ENCODE assay signal across 8 mouse cellular contexts in the genomic region with DNA sequence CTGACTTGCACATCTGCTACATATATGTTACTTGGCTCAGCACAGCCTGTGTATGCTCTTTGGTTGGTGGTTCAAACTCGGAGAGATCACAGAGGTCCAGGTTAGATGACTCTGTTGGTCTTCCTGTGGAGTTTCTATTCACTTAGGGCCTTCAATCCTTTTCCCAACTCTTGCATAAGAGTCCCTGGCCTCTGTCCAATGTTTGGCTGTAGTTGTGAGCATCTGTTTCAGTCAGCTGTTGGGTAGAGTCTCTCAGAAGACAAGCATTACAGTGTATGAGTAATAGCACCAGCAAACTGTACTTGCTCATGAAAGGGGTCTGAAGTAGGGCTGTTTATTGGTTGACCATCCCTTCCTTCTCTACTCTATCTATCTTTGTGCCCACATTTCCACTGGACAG.
DNase-seq lines count a peak whose midpoint lies in the region; ATAC-seq lines count a peak whose summit lies in the region.

No protein-coding gene starts in this region.

- intact Hi-C loops in left cerebral cortex, postnatal 4 days (cut with DNase I): no loop called here

- 82% methylated on average over 1 of the region's 1 CpGs for WGBS in embryonic facial prominence, embryonic 14.5 days
- 80% methylated on average over 1 of the region's 1 CpGs for WGBS in embryonic facial prominence, embryonic 10.5 days
- WGBS in hindbrain, embryonic 11.5 days: 78% methylated on average over 1 of the region's 1 CpGs
- 96% methylated on average over 1 of the region's 1 CpGs for WGBS in midbrain, embryonic 11.5 days

- DNase-seq in embryonic facial prominence, embryonic 14.5 days (ENCODE audit: low spot score): peak; percentile 28
- no peak for DNase-seq in embryonic facial prominence, embryonic 10.5 days (ENCODE audit: low spot score)
- peak; percentile 13 for DNase-seq in 416B (ENCODE audit: low read depth)
- peak; percentile 52 for DNase-seq in gastrocnemius, postnatal 10 days
- peak; percentile 21 for DNase-seq in left cerebral cortex, postnatal 4 days
- no peak for DNase-seq in hindbrain, embryonic 11.5 days (ENCODE audit: low spot score)
- DNase-seq in midbrain, embryonic 11.5 days (ENCODE audit: low spot score, missing footprints): no peak
- no peak for DNase-seq in spleen, postnatal 36 days (ENCODE audit: low spot score in 2 of 2)

- no peak overlapping the region for H3K9ac ChIP-seq in embryonic facial prominence, embryonic 14.5 days (ENCODE audit: low read depth, low read length)
- no peak overlapping the region for H3K9ac ChIP-seq in hindbrain, embryonic 11.5 days (ENCODE audit: low read depth, low read length)
- no peak overlapping the region for H3K9ac ChIP-seq in midbrain, embryonic 11.5 days (ENCODE audit: low read length)

- H3K36me3 ChIP-seq in embryonic facial prominence, embryonic 14.5 days (ENCODE audit: control insufficient read depth, insufficient read depth, low read length): no peaks in the 10 kb centered on the region
- H3K36me3 ChIP-seq in embryonic facial prominence, embryonic 10.5 days (replicated peaks): no peaks in the 10 kb centered on the region
- no peaks in the 10 kb centered on the region for H3K36me3 ChIP-seq in hindbrain, embryonic 11.5 days (ENCODE audit: control insufficient read depth, insufficient read depth, low read length)
- no peaks in the 10 kb centered on the region for H3K36me3 ChIP-seq in midbrain, embryonic 11.5 days (ENCODE audit: control insufficient read depth, insufficient read depth, low read length)

- no peaks in the 10 kb centered on the region for H3K27me3 ChIP-seq in embryonic facial prominence, embryonic 14.5 days (replicated peaks; ENCODE audit: control insufficient read depth, insufficient read depth, low read length)
- H3K27me3 ChIP-seq in embryonic facial prominence, embryonic 10.5 days (replicated peaks; ENCODE audit: low read depth, poor library complexity, severe bottlenecking): no peaks in the 10 kb centered on the region
- no peaks in the 10 kb centered on the region for H3K27me3 ChIP-seq in hindbrain, embryonic 11.5 days (ENCODE audit: control insufficient read depth, insufficient read depth, low read length)
- no peaks in the 10 kb centered on the region for H3K27me3 ChIP-seq in midbrain, embryonic 11.5 days (ENCODE audit: control insufficient read depth, insufficient read depth, low read length)

- no peak overlapping the region for H3K4me2 ChIP-seq in embryonic facial prominence, embryonic 14.5 days (ENCODE audit: low read depth, low read length)
- H3K4me2 ChIP-seq in hindbrain, embryonic 11.5 days (replicated peaks; ENCODE audit: low read depth, low read length): no peak overlapping the region
- no peak overlapping the region for H3K4me2 ChIP-seq in midbrain, embryonic 11.5 days

- ATAC-seq in embryonic facial prominence, embryonic 14.5 days (ENCODE audit: low read depth): no peak
- ATAC-seq in hindbrain, embryonic 11.5 days (ENCODE audit: low FRiP score): no peak
- ATAC-seq in midbrain, embryonic 11.5 days (ENCODE audit: low FRiP score): no peak

- no peak overlapping the region for H3K4me3 ChIP-seq in embryonic facial prominence, embryonic 14.5 days (ENCODE audit: low read depth, low read length)
- no peak overlapping the region for H3K4me3 ChIP-seq in embryonic facial prominence, embryonic 10.5 days
- no peak overlapping the region for H3K4me3 ChIP-seq in hindbrain, embryonic 11.5 days (ENCODE audit: low read depth, low read length)
- no peak overlapping the region for H3K4me3 ChIP-seq in midbrain, embryonic 11.5 days (ENCODE audit: low read depth, low read length)

- no peaks in the 10 kb centered on the region for H3K9me3 ChIP-seq in embryonic facial prominence, embryonic 14.5 days (ENCODE audit: control insufficient read depth, low read length)
- no peaks in the 10 kb centered on the region for H3K9me3 ChIP-seq in embryonic facial prominence, embryonic 10.5 days
- H3K9me3 ChIP-seq in hindbrain, embryonic 11.5 days (ENCODE audit: control insufficient read depth, low read length): no peaks in the 10 kb centered on the region
- H3K9me3 ChIP-seq in midbrain, embryonic 11.5 days (ENCODE audit: control insufficient read depth, low read length): no peaks in the 10 kb centered on the region

- no peak overlapping the region for H3K27ac ChIP-seq in embryonic facial prominence, embryonic 14.5 days (replicated peaks; ENCODE audit: low read depth, low read length)
- no peak overlapping the region for H3K27ac ChIP-seq in embryonic facial prominence, embryonic 10.5 days (replicated peaks)
- no peak overlapping the region for H3K27ac ChIP-seq in hindbrain, embryonic 11.5 days (ENCODE audit: low read depth, low read length)
- no peak overlapping the region for H3K27ac ChIP-seq in midbrain, embryonic 11.5 days (ENCODE audit: low read depth, low read length)

- no peaks in the 10 kb centered on the region for H3K4me1 ChIP-seq in embryonic facial prominence, embryonic 14.5 days (ENCODE audit: control insufficient read depth, insufficient read depth, low read length)
- H3K4me1 ChIP-seq in embryonic facial prominence, embryonic 10.5 days: no peaks in the 10 kb centered on the region
- no peaks in the 10 kb centered on the region for H3K4me1 ChIP-seq in hindbrain, embryonic 11.5 days (replicated peaks; ENCODE audit: control insufficient read depth, insufficient read depth, low read length)
- no peaks in the 10 kb centered on the region for H3K4me1 ChIP-seq in midbrain, embryonic 11.5 days (ENCODE audit: control insufficient read depth, insufficient read depth, low read length)

Comparison
In these comparisons a context has a peak if more than half of its experiments do, and no peak if none do; other contexts are left out.
1. DNase-seq: peak in embryonic facial prominence, embryonic 14.5 days (single experiment), 416B (single experiment), gastrocnemius, postnatal 10 days (single experiment) and left cerebral cortex, postnatal 4 days (single experiment); none in embryonic facial prominence, embryonic 10.5 days (single experiment), hindbrain, embryonic 11.5 days (single experiment), midbrain, embryonic 11.5 days (single experiment) and spleen, postnatal 36 days (0 of 2).